Mouse (Mus musculus) B cell, adult (primary cell): ENCODE data around the gene Zcchc12. TPM values are rescaled to one million over a fixed set of nuclear protein-coding genes. Genes with fewer than 3 reads are reported as not detected.

Source experiments
- total RNA-seq: library from RNA; stranded (reverse); gene quantifications from 4 replicates; pipeline ENCODE4 v1.2.4, GENCODE M21; 2023; ENCODE audit not compliant: inconsistent age

Zcchc12 gene
- total RNA-seq, result not detected in 4 replicates

DNA sequence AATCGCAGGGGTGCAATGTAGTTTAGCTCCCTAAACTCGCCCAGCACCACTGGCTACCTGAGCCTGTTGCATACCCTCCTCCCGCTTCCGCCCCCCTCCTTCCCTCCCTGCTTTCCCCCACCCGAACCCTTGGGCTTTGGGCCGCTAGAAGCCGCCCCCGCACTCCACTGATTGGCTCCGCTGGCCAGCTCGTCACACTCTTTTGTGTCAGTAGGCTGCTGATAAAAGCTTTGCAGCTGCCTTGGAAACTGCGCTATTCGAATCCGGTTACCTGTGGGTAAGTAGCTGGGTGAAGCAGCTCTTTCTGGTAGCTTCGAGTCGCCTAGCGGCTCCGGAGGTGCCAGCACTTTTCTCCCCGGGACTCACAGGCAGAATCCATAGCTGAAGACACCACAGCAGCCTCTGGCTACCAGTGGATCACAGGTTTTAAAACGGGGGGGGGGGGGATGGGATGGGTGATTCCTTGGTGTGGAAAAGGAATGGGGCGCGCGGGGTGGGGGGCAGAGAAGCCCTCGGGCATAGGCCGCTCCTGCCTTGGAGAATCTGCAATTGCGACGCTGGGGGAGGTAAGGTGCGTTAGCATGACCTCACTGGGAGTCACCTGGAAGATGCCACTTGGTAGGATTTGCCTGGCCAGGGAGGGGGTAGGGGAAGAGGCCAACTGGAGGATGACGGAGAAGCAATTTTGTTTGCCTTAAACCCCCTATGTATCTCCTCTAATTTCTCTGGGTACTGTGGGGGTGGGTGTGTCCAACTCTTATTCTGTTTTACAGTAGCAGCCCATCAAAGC, at the start of gene Zcchc12:
Zcchc12 (plus strand) TSS at position 169 of the 790 bp plus-strand sequence.

Other genes starting within 250 kb of the Zcchc12 start
- gene Il13ra1, start 83.8 kb upstream of the Zcchc12 start, total RNA-seq, result 0.26 to 0.63 TPM (median 0.45 TPM) in 4 replicates
- 0.18 to 0.77 TPM (median 0.44 TPM) in 4 replicates for gene Lonrf3, start 132.4 kb downstream of the Zcchc12 start, total RNA-seq
- gene Gm6268, start 205.4 kb downstream of the Zcchc12 start, total RNA-seq, result not detected in 4 replicates